Mouse (Mus musculus) forebrain, embryonic 11.5 days (tissue): ENCODE measurements at regions not wholly inside any gene's neighbourhood (a gene's known extent, or its start where the extent isn't known, plus 50 kb on each side); places are given as distances from the start of the nearest gene placed in this dataset.

Experiments
- ATAC-seq: fragments of 200-750 bp; cut with Nextera tagmentation; replicated peaks from 2 replicates; pipeline ENCODE4 v1.8.0; 2017; ENCODE audit warnings: moderate TSS enrichment; ENCODE audit not compliant: low FRiP score
- DNase-seq: peaks from one replicate; pipeline ENCODE4 v3.0.0-alpha.2; 2017; ENCODE audit warnings: low spot score
- H3K27ac ChIP-seq: fragments of 300-500 bp; sonication (generic); 2 replicates; pipeline ENCODE4 v1.5.1; 2014; ENCODE audit warnings: low read depth, low read length
- H3K27me3 ChIP-seq: fragments of 300-500 bp; sonication (generic); 2 replicates; pipeline ENCODE4 v1.6.1; 2014; ENCODE audit warnings: mild to moderate bottlenecking, low read length, mixed read lengths; ENCODE audit not compliant: control insufficient read depth, insufficient read depth
- H3K36me3 ChIP-seq: fragments of 300-500 bp; sonication (generic); 2 replicates; pipeline ENCODE4 v1.6.1; 2014; ENCODE audit warnings: mild to moderate bottlenecking, low read length, moderate library complexity, mixed read lengths; ENCODE audit not compliant: control insufficient read depth, insufficient read depth
- H3K4me1 ChIP-seq: fragments of 300-500 bp; sonication (generic); replicated peaks from 2 replicates; pipeline ENCODE4 v1.6.1; 2014; ENCODE audit warnings: low read length, mixed read lengths; ENCODE audit not compliant: control insufficient read depth, insufficient read depth
- H3K4me2 ChIP-seq: fragments of 300-500 bp; sonication (generic); 2 replicates; pipeline ENCODE4 v1.6.1; 2014; ENCODE audit warnings: low read depth, mild to moderate bottlenecking, low read length, moderate library complexity, mixed read lengths; ENCODE audit not compliant: severe bottlenecking
- H3K4me3 ChIP-seq: fragments of 300-500 bp; sonication (generic); 2 replicates; pipeline ENCODE4 v1.5.1; 2014; ENCODE audit warnings: low read depth, low read length
- H3K9ac ChIP-seq: fragments of 300-500 bp; sonication (generic); 2 replicates; pipeline ENCODE4 v1.6.1; 2014; ENCODE audit warnings: low read length
- H3K9me3 ChIP-seq: fragments of 300-500 bp; sonication (generic); 2 replicates; pipeline ENCODE4 v1.6.1; 2016; ENCODE audit warnings: low read length, mixed read lengths; ENCODE audit not compliant: control insufficient read depth
- WGBS: fragments of 180-500 bp; shearing (Covaris S2); extraction: QIAGEN DNeasy Blood & Tissue Kit; methylation state at CpG from one replicate; pipeline ENCODE4 v1.1.7; 2014; 5-methylcytosine and 5-hydroxymethylcytosine counted together

DNA sequence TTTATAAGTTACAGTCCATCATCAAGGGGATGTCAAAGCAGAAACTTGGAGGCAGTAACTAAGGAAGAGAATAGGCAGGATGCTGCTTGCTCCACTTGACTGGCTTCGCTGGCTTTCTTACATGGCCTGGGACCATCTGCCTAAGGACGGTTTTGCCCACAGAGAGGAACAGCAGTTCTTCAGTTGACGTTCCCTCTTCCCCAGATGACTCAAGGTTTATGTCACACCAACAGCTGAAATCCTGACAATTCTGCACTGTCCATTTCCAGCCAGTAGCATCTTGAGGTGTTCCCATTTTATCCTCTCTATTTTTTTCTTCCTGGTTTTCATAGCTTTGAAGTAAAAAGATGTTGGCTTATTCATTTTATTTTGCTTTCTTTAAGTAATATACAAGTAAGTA is 391.8 kb downstream of the Tshz3 start:
- H3K9me3 ChIP-seq: no peaks in the 10 kb centered on the region
- 92% methylated on average over 3 of the region's 3 CpGs for WGBS
- no peak for ATAC-seq
- H3K27me3 ChIP-seq: no peaks in the 10 kb centered on the region
- no peaks in the 10 kb centered on the region for H3K36me3 ChIP-seq
- no peak overlapping the region for H3K27ac ChIP-seq
- no peak overlapping the region for H3K4me3 ChIP-seq
- H3K4me2 ChIP-seq: no peak overlapping the region
- H3K9ac ChIP-seq: no peak overlapping the region
- DNase-seq: no peak
- H3K4me1 ChIP-seq: no peaks in the 10 kb centered on the region

DNA sequence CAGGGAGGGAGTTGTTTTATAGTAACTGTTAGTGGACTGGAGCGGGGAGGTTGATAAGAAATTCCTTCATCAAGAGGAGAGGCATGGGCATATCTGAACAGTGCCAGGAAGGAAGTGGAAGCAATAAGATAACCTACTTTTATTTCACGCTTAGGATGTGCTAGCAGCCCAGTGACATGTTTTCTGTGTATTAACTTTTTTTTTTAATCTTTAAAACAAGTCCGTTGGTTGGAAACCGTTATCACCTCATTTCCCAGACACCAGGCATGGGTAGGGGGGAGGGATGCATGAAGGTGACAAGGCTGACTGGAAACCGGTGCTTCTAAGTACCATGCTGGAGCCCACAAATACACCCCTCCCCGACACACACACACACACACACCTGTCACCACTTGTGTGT is 394.7 kb downstream of the Tshz3 start:
- H3K4me2 ChIP-seq: no peak overlapping the region
- no peaks in the 10 kb centered on the region for H3K4me1 ChIP-seq
- no peak overlapping the region for H3K27ac ChIP-seq
- ATAC-seq (no peak), DNase-seq (no peak)
- H3K27me3 ChIP-seq: no peaks in the 10 kb centered on the region
- no peaks in the 10 kb centered on the region for H3K36me3 ChIP-seq
- H3K4me3 ChIP-seq: no peak overlapping the region
- WGBS: 90% methylated on average over 6 of the region's 6 CpGs
- H3K9ac ChIP-seq: no peak overlapping the region
- no peaks in the 10 kb centered on the region for H3K9me3 ChIP-seq

DNA sequence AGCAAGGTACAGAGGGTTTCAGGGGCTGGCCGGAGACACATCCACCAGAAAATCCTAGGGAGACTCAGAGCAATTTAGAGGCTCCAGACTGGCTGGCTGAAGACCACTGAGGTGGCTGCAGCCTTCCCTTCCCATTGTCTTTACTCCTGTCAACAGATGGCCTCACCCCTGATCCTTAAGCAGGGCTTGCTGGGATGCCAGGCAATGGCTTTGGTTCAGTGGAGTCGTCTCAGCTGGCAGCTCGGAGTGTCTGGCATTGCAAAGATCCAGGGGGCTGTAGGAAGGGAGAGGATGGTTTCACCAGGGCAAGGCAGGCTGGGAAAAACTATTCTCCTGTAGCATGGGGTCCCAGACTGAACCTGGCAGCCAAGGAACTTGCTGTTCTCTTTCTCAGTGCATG is 395.8 kb downstream of the Tshz3 start:
- Histone ChIP-seq H3K9ac (no peak overlapping the region), H3K9me3 (no peaks in the 10 kb centered on the region), H3K27me3 (no peaks in the 10 kb centered on the region), H3K4me3 (no peak overlapping the region), H3K27ac (no peak overlapping the region), H3K4me1 (no peaks in the 10 kb centered on the region), H3K4me2 (no peak overlapping the region), H3K36me3 (no peaks in the 10 kb centered on the region)
- ATAC-seq (no peak), DNase-seq (no peak)
- WGBS: 79% methylated on average over 3 of the region's 3 CpGs

DNA sequence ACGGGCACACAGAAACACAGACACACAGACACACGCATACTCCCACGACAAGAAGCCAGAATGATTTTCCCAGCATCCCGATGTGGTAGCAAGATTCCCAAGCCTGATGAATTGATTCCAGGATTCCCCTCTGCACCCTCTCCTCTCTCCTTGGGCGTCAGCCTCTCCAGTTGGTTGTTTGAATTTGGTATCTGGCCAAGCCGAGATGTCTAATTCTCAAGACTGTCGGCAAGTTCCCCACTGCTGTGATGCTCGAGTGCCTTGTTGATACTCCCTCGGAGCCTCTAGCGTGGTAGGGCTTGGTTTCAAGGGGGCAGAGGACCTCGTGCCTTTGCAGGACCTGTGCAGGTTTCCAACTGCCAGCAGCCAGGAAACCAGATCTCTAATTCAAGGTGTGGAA is 397.9 kb downstream of the Tshz3 start:
- ATAC-seq: no peak
- H3K27ac ChIP-seq: no peak overlapping the region
- 90% methylated on average over 11 of the region's 11 CpGs for WGBS

DNA sequence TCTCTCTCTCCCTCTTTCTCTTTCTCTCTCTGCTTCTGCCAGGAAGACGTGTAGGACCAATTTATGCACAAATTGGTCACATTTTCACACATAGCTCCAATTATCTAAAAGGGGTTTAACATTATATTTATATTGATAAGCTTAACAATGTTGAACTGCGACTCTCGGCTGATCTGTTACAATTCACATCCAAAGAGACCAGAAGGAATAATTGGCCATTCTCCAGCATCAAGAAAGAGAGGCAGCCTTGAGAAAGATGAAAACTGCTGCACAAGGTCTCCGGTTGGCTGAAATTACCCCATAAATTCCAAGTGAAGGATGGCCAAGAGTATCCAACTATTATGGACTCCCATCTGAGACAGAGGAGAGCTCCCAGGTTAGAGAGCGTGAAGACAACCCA is 398.4 kb downstream of the Tshz3 start:
- ATAC-seq (no peak), DNase-seq (no peak)
- Histone ChIP-seq H3K4me1 (no peaks in the 10 kb centered on the region), H3K4me3 (no peak overlapping the region), H3K4me2 (no peak overlapping the region), H3K9ac (no peak overlapping the region), H3K9me3 (no peaks in the 10 kb centered on the region), H3K27me3 (no peaks in the 10 kb centered on the region), H3K27ac (no peak overlapping the region), H3K36me3 (no peaks in the 10 kb centered on the region)
- WGBS: 89% methylated on average over 5 of the region's 5 CpGs

More for the DNA sequence above, 397.9 kb downstream of the Tshz3 start:
- H3K4me2 ChIP-seq: no peak overlapping the region
- no peak overlapping the region for H3K4me3 ChIP-seq
- H3K36me3 ChIP-seq: no peaks in the 10 kb centered on the region
- no peaks in the 10 kb centered on the region for H3K4me1 ChIP-seq
- no peak overlapping the region for H3K9ac ChIP-seq
- H3K27me3 ChIP-seq: no peaks in the 10 kb centered on the region
- H3K9me3 ChIP-seq: no peaks in the 10 kb centered on the region
- DNase-seq: no peak

DNA sequence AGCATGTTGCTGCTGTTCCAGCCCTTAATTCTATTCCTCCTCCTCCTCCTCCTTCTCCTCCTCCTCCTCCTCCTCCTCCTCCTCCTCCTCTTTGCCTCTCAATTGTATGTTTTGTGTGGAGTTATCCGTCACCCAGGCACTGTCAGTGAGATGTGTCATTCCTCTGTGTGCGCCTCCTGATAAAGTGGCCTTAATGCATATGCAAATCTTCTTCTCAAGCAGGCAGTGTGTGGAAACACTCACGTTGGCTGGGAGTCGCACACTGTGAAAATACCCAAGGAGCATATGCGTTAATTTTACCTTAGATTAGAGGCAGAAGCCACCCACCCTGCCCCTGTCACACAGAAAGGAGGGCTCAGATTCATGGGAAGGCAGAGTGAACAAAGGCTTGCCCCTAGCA is 401.0 kb downstream of the Tshz3 start:
- H3K27me3 ChIP-seq: no peaks in the 10 kb centered on the region
- no peak for ATAC-seq
- no peak overlapping the region for H3K4me2 ChIP-seq
- no peaks in the 10 kb centered on the region for H3K4me1 ChIP-seq
- H3K9ac ChIP-seq: no peak overlapping the region
- H3K27ac ChIP-seq: no peak overlapping the region
- no peak overlapping the region for H3K4me3 ChIP-seq
- DNase-seq: no peak
- H3K9me3 ChIP-seq: no peaks in the 10 kb centered on the region
- 41% methylated on average over 5 of the region's 5 CpGs for WGBS
- H3K36me3 ChIP-seq: no peaks in the 10 kb centered on the region

DNA sequence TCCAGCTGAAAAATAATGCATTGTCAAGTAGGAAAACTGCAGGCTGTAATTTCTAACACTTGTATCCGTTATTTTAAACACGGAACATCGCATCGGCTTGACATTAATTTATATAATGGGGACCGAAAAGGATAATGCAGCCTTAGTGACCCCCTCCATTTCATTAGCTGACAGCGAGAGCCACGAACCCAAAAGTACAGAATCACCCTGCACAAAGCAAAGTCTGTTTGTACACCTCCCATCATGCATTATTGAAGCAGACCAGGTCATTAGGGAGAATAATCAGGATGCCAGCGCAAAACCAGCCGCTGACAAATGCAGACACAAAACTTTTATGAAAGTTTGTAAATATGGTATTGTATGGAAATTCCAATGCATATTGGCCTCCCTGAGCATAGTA is 406.8 kb downstream of the Tshz3 start:
- no peak overlapping the region for H3K4me3 ChIP-seq
- no peak overlapping the region for H3K9ac ChIP-seq
- H3K36me3 ChIP-seq: no peaks in the 10 kb centered on the region
- no peaks in the 10 kb centered on the region for H3K9me3 ChIP-seq
- H3K4me1 ChIP-seq: no peaks in the 10 kb centered on the region
- 82% methylated on average over 9 of the region's 9 CpGs for WGBS
- no peak overlapping the region for H3K27ac ChIP-seq
- DNase-seq (no peak), ATAC-seq (no peak)
- no peak overlapping the region for H3K4me2 ChIP-seq
- no peaks in the 10 kb centered on the region for H3K27me3 ChIP-seq

DNA sequence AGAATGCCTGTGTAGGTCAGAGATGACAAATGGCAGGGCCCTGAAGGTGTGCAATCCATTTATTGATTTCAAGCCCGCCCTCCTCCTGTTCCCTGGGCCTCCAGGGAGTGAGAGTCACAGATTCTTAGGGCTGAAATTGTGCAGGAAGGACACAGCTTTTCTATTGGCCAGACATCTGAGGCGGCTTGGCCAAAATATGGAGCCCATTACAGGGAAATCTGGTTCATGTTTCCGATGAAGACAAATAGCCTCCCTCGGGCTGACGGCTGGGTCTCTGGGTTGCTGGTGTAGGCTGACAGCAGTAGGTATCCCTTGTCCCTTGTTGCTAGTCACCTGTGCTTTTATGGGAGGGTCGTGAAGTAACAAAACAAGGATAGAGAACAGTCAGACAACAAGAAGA is 413.2 kb downstream of the Tshz3 start:
- WGBS: 81% methylated on average over 6 of the region's 6 CpGs

DNA sequence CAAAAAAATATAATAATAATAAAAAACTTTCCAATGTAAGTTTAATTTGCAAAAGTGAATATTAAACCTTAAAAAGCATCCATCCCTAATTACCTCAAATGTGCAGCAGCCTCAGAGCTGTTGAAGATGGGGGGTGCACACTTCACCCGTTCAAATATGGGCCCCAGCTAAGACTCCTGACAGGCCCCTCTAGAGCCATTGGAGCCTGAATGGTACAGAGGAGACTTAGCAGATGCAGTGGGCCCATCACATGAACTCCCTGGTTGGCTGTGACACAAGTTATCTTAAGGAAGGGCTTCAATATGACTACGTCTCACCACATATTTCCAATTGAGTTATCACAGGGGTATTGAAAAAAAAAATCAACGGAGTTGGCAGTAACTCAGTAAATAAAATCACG is 422.9 kb downstream of the Tshz3 start:
- WGBS: 90% methylated on average over 4 of the region's 4 CpGs
- H3K27me3 ChIP-seq: no peaks in the 10 kb centered on the region
- H3K4me2 ChIP-seq: no peak overlapping the region
- ATAC-seq: no peak
- no peak overlapping the region for H3K27ac ChIP-seq
- H3K36me3 ChIP-seq: no peaks in the 10 kb centered on the region
- H3K4me3 ChIP-seq: no peak overlapping the region
- no peak overlapping the region for H3K9ac ChIP-seq
- no peak for DNase-seq
- no peaks in the 10 kb centered on the region for H3K9me3 ChIP-seq
- H3K4me1 ChIP-seq: no peaks in the 10 kb centered on the region

More for the DNA sequence above, 413.2 kb downstream of the Tshz3 start:
- Histone ChIP-seq H3K4me3 (no peak overlapping the region), H3K27me3 (no peaks in the 10 kb centered on the region), H3K4me2 (no peak overlapping the region), H3K9me3 (no peaks in the 10 kb centered on the region), H3K9ac (no peak overlapping the region), H3K4me1 (no peaks in the 10 kb centered on the region), H3K27ac (no peak overlapping the region), H3K36me3 (no peaks in the 10 kb centered on the region)
- DNase-seq: no peak
- no peak for ATAC-seq
